Mouse (Mus musculus) erythroblast, embryonic 14.5 days (primary cell): ENCODE results near the gene Klhdc1.

Experiments
- GATA1 ChIP-seq: IDR thresholded peaks from 2 replicates; pipeline ENCODE4 v1.6.1; 2012; ENCODE audit warnings: low read length, inconsistent platforms, mixed read lengths
- TAL1 ChIP-seq: IDR thresholded peaks from 3 replicates; pipeline ENCODE4 v1.6.1; 2012; ENCODE audit warnings: low read length, inconsistent platforms, mixed read lengths

DNA sequence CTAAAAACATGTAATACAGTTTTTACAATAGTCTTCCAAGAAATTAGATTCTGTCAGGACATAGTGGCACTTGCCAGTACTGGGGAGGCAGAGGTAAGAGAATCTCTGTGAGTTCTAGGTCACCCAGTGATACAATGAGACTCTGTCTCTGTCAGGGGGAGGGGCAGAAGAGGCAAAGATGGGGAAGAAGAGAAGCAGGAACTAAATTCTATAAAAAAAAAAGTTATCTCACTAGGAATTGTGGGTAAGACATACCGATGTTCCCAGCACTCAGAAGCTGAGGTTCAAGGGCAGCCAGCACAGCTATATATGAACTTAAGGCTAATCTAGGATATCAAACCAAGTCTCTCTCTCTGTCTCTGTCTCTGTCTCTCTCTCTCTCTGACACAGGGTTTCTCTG, 91.2 kb downstream of the Klhdc1 start:
- TF ChIP-seq TAL1 (no peak), GATA1 (no peak)
